Mouse (Mus musculus) heart, postnatal 25 days (tissue): ENCODE results near the gene Cfap57. TPM values are rescaled to one million over a fixed set of nuclear protein-coding genes. Genes with fewer than 3 reads are reported as not detected.
"Not testable (repeated sequence)": the region's sequence is repeated elsewhere in the genome, so short reads cannot be mapped to it uniquely, and the experiment has no call there.

ENCODE experiments used
- DNase-seq: peaks from one replicate; pipeline ENCODE4 v3.0.0; 2022; ENCODE audit warnings: low spot score
- intact Hi-C: fragments of 180-260 bp; cut with DNase I; formaldehyde crosslinking; loops from one replicate; pipeline ENCODE4 v1.15.1; 2025
- total RNA-seq, 2 experiments: library from RNA; stranded (reverse); gene quantifications; 2 replicates each; pipeline ENCODE4 v1.2.3; 2021

Gene Cfap57
- total RNA-seq, 2 experiments from 2014 or later, result 0.05 TPM; not detected in 1

GRCm38 (mm10) chr4:118526408-118527334 is 93.9 kb downstream of the Cfap57 start, which contains the start of gene 2610528J11Rik:
Gene 2610528J11Rik (plus strand): TSS chr4:118526999.
- intact Hi-C loops, result no loop called here
- no peak for DNase-seq

DNA sequence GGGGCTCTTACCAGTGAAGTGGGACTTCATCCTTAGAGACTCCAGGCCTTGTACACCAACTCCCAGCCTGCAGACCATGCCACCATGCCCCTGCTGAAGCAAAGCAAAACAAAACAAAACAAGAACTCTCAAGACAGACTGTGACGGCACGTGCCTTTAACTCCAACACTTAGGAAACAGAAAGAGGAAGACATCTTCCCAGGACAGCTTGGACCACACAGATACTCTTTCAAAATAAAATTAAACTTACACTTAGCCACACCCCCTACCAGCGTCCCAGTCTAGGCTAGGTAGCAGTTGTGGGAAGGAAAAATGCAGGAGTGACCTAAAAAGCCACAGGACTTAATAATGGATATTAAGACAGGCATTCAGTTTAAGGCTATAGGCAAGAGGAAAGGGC is 94.8 kb downstream of the Cfap57 start:
- no peak for DNase-seq
- intact Hi-C loops, result no loop called here

GRCm38 (mm10) chr4:118523976-118524375 is 96.6 kb downstream of the Cfap57 start:
- intact Hi-C loops, result no loop called here
- no peak for DNase-seq

- intact Hi-C loops, result no loop called here
- no peak for DNase-seq
These were observed 98.3 kb downstream of the Cfap57 start for GRCm38 (mm10) chr4:118522248-118522647.

DNA sequence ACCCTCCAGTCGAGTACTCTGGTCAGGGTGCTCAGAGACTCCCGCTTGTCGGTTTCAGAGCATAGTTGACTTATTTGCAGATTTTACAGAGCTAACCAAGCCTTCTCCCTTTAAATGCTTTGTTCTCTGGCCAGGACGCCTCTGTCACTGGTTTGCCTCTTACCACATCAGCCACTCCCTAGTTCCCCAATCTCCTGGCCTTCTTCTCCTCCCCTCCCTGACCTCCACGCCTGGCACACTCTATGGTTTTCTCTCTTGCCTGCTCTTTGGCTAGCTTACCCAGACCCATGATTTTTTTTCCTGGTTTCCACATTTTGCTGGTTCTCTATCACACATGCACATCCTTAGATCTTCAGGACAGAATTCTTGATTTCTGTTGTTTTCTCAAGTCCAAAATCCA is 102.4 kb downstream of the Cfap57 start:
- no peak for DNase-seq
- intact Hi-C loops, result loop anchor here (2.0 to 5.0 kb wide), 4 partner anchors 36 to 91 kb away; partner anchors contain the start of gene Elovl1

DNA sequence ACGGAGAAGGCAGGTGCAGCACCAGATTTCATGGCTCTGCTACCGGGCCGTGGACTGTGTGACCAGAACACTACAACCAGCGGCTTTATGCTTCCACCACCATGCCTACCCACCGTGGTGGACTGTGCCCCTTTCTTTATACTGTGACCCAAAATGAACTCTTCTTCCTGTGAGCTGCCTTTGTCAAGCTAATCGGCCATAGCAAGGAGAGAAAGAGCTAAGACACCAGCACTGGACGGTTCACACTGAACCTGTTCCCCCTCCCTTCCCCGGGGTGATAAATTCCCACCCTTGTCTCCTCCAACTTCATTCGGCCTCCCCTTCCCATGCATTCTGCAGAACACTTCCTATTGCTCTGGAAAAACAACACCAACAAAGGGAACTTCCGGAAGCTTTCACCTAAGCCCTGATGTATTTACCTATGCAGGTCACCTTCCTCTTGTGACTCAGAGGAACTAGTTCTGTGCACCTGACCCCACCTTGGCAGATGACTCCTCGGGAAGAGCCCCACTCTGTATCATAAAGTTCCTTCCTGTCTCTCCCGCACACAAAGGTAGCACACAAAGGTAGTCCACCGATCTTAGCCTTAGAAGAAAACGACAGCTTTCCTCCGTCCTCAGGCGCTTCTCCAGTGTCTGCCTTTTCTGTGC is 103.0 kb downstream of the Cfap57 start:
- DNase-seq, result no peak
- intact Hi-C loops, result loop anchor here (2.0 to 5.0 kb wide), 4 partner anchors 35 to 90 kb away; partner anchors contain the start of gene Elovl1

- intact Hi-C loops, result loop anchor here (5.0 kb wide), 3 partner anchors 35 to 90 kb away; partner anchors contain the start of gene Elovl1
- DNase-seq, result peak; percentile 24
These were observed 103.7 kb downstream of the Cfap57 start for GRCm38 (mm10) chr4:118516699-118517496.

DNA sequence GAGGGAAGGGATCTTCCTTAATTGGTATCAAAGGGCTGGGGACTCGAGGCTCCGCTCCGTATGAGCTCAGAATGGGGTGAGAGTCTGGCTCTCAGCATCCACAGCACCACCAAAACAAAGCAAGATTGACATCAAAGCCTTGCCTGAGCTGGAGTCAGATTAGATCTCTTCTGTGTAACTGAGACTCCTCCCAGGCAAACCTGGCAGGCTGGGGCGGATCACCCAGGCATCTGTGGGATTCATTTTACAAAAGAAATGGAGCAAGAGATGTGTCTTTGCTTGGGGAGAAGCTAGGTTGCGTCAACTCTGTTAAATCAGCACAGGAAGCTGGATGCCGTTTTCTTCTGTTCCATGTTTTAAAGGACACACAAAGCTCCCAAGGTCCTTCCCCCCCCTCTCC is 111.5 kb downstream of the Cfap57 start:
- intact Hi-C loops, result no loop called here
- DNase-seq, result peak; percentile 40

DNA sequence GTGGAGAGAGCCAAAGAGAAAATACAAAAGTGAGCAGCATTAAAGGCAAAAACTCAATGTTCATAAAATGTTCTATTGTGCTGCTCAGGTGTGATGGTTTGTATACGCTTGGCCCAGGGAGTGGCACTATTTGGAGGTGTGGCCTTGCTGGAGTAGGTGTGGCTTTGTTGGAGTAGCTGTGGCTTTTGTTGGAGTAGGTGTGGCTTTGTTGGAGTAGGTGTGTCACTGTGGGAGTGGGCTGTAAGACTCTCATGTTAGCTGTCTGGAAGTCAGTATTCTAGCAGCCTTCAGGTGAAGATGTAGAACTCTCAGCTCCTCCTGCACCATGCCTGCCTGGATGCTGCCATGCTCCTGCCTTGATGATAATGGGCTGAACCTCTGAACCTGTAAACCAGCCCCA is 113.4 kb downstream of the Cfap57 start:
- DNase-seq, intact Hi-C loops: not testable (repeated sequence)

DNA sequence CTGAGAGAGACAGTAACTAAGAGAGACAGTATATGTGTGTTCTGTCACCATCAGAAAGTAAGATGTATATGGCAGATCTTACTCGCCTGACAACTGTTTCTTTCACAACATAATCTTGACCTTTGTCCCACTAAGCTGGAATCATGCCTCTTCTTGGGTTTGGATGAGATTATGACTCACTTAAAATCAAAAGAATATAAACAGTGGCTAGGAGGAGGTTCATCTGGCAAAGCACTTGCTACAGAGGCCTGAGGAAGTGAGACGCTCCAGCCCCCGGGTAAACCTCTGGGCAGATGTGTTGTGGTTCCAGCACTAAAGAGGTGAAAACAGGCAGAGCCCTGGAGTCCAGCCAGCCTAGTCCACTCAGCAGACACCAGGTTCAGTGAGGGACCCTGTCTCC is 115.0 kb downstream of the Cfap57 start:
- intact Hi-C loops, result no loop called here
- no peak for DNase-seq

Other genes starting within 250 kb of the Cfap57 start
- 10 to 100 TPM; 11.3 to 13.1 TPM for gene Szt2, start 211.5 kb downstream of the Cfap57 start, total RNA-seq
- 10 to 100 TPM; 35.7 to 47.1 TPM for gene Med8, start 211.4 kb downstream of the Cfap57 start, total RNA-seq
- 10 to 100 TPM; 17.8 to 19.4 TPM for gene Elovl1, start 192.7 kb downstream of the Cfap57 start, total RNA-seq
- 1 to 10 TPM; 1.5 to 2.3 TPM for gene Cdc20, start 183.4 kb downstream of the Cfap57 start, total RNA-seq
- under 1 TPM; 0.21 to 0.42 TPM for gene Mpl, start 163.3 kb downstream of the Cfap57 start, total RNA-seq
- 10 to 100 TPM; 64.0 to 75.8 TPM for gene Tie1, start 130.7 kb downstream of the Cfap57 start, total RNA-seq
- gene 2610528J11Rik, start 93.8 kb downstream of the Cfap57 start, total RNA-seq, result not detected
- gene Tmem125, start 76.7 kb downstream of the Cfap57 start, total RNA-seq, result under 1 TPM in 1 of 2 experiments, not detected in 1; 0.17 TPM
- gene Ebna1bp2, start within 50 bp of the Cfap57 start, total RNA-seq, result 10 to 100 TPM; 36.6 to 38.2 TPM
- not detected for gene Olfr62, start 38.2 kb upstream of the Cfap57 start, total RNA-seq
- gene Olfr1342, start 72.0 kb upstream of the Cfap57 start, total RNA-seq, result not detected
- gene Olfr1341, start 82.7 kb upstream of the Cfap57 start, total RNA-seq, result not detected
- gene Olfr1340, start 99.4 kb upstream of the Cfap57 start, total RNA-seq, result not detected
- gene Olfr1339, start 111.4 kb upstream of the Cfap57 start, total RNA-seq, result not detected
- gene Olfr1338, start 138.0 kb upstream of the Cfap57 start, total RNA-seq, result not detected
- not detected for gene Olfr1337, start 161.8 kb upstream of the Cfap57 start, total RNA-seq
- not detected for gene Olfr1335, start 189.2 kb upstream of the Cfap57 start, total RNA-seq
- not detected for gene Olfr1333, start 215.5 kb upstream of the Cfap57 start, total RNA-seq
- gene Olfr1331, start 243.9 kb upstream of the Cfap57 start, total RNA-seq, result not detected